Mouse (Mus musculus) stomach, postnatal 0 days (tissue): Measurements from ENCODE around the gene Jph2.

Experiments used
- CTCF ChIP-seq: IDR thresholded peaks from 2 replicates; pipeline ENCODE4 v1.5.1; 2016; ENCODE audit warnings: antibody characterized with exemption, low read depth, mild to moderate bottlenecking, moderate library complexity
- EP300 ChIP-seq: optimal IDR thresholded peaks from 2 replicates; pipeline ENCODE3; 2016; ENCODE audit warnings: antibody characterized with exemption

GRCm38 (mm10) chr2:163393241-163393640, 4.6 kb downstream of the Jph2 start:
- TF ChIP-seq CTCF = no peak
- TF ChIP-seq EP300 = no peak
